Mouse (Mus musculus): Measurements from ENCODE around the gene 2310057J18Rik. TPM values are rescaled to one million over a fixed set of nuclear protein-coding genes. Genes with fewer than 3 reads are reported as not detected.
"Not testable (repeated sequence)": the region's sequence is repeated elsewhere in the genome, so short reads cannot be mapped to it uniquely, and the experiment has no call there.

2310057J18Rik gene
- not detected in 2 replicates for polyA plus RNA-seq (2015; fragmentation: Nextera tagmentation; extraction: Ambion mirVana)

DNA sequence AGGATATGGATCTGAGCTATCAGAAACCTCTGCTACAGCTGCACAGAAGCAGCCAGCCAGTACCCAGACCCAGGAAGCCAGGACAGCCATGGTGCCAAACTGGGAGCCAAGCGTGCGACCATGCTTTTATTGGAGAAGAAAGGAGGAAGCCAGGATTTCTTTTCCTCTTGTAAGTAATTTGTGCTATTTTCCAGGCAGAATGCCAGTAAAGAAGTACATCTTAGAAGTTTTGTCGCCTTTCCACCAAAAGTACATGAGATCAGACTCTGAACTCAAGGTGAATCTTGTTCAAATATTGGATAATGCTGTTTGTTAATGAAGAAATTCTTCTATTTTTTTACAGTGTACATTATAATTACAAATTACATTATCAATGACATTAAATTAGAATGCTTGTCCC, at the start of gene 2310057J18Rik:
TSS of gene 2310057J18Rik (minus strand) at position 101 of the 400 bp plus-strand sequence.
- no peaks in the 10 kb centered on the region for H3K4me1 ChIP-seq (replicated peaks)
- ATAC-seq (ENCODE audit: low read depth), result no peak
- no peak within 1 kb of the TSS for H3K9ac ChIP-seq
- no peak for DNase-seq
- H3K36me3 ChIP-seq, result no peaks in the 10 kb centered on the region
- H3K27ac ChIP-seq, result no peak within 1 kb of the TSS
- no peak within 1 kb of the TSS for H3K4me2 ChIP-seq
- H3K9me3 ChIP-seq (replicated peaks), result no peaks in the 10 kb centered on the region
- H3K4me3 ChIP-seq (replicated peaks), result no peak within 1 kb of the TSS
- 69% methylated on average over 3 of the region's 3 CpGs for WGBS (ENCODE audit: insufficient replicate concordance)
- H3K27me3 ChIP-seq, result no peaks in the 10 kb centered on the region

DNA sequence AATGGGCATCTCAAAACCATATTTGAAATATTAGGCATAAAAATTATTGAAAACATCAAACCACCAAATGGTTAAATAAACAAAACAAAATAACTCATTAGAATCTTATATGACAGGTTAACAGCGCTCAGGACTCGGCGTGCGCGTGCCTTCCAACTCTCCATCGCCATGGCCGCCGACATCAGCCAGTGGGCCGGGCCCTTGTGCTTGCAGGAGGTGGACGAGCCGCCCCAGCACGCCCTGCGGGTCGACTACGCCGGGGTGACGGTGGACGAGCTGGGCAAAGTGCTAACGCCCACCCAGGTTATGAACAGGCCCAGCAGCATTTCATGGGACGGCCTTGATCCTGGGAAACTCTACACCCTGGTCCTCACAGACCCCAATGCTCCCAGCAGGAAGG, 43.9 kb upstream of the 2310057J18Rik start:
- not testable (repeated sequence) for DNase-seq; H3K4me2 ChIP-seq; H3K27ac ChIP-seq; H3K4me1 ChIP-seq (replicated peaks); H3K27me3 ChIP-seq; H3K9ac ChIP-seq; H3K9me3 ChIP-seq (replicated peaks); H3K4me3 ChIP-seq (replicated peaks); H3K36me3 ChIP-seq
- WGBS (ENCODE audit: insufficient replicate concordance), result 71% methylated on average over 11 of the region's 20 CpGs
- 0 out of 2 replicates have a peak, but pooled peaks have one; percentile 36 for ATAC-seq (ENCODE audit: low read depth)

GRCm38 (mm10) chr10:29019496-29020270, 33.6 kb upstream of the 2310057J18Rik start:
- Histone ChIP-seq H3K4me2 (no peak overlapping the region), H3K27me3 (no peaks in the 10 kb centered on the region), H3K9me3 (replicated peaks) (no peaks in the 10 kb centered on the region), H3K4me3 (replicated peaks) (no peak overlapping the region), H3K9ac (no peak overlapping the region), H3K36me3 (no peaks in the 10 kb centered on the region), H3K27ac (no peak overlapping the region), H3K4me1 (replicated peaks) (no peaks in the 10 kb centered on the region)
- 59% methylated on average over 7 of the region's 7 CpGs for WGBS (ENCODE audit: insufficient replicate concordance)
- no peak for ATAC-seq (ENCODE audit: low read depth)
- DNase-seq, result no peak

- DNase-seq, result no peak
Observed at GRCm38 (mm10) chr10:28997776-28998175, 11.7 kb upstream of the 2310057J18Rik start.

DNA sequence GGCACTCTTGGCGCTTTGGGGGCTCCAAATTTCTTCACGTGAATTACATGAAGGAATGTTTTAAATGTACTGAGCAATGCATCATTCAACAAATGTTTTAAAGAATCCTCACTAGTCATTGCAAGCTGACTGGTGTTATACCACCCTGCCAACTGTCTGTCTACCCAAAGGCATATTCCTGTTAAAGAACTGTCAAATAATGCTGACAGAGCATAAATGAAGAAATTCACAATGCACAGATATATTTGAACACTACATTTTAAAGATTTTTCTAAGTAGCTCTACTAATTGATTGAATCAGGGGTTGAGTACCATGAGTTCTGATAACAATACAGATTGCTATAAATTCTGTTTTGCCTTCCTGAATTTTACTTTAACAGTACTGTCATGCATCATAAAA, 2.9 kb upstream of the 2310057J18Rik start:
- Histone ChIP-seq H3K36me3 (no peaks in the 10 kb centered on the region), H3K4me3 (replicated peaks) (no peak overlapping the region), H3K27ac (no peak overlapping the region), H3K27me3 (no peaks in the 10 kb centered on the region), H3K9me3 (replicated peaks) (no peaks in the 10 kb centered on the region), H3K4me2 (no peak overlapping the region), H3K4me1 (replicated peaks) (no peaks in the 10 kb centered on the region), H3K9ac (no peak overlapping the region)
- DNase-seq (no peak), ATAC-seq (ENCODE audit: low read depth) (no peak)
- WGBS (ENCODE audit: insufficient replicate concordance), result 47% methylated on average over 2 of the region's 2 CpGs

More at GRCm38 (mm10) chr10:28997776-28998175, 11.7 kb upstream of the 2310057J18Rik start:
- no peak for ATAC-seq (ENCODE audit: low read depth)
- Histone ChIP-seq H3K4me2 (no peak overlapping the region), H3K4me1 (replicated peaks) (no peaks in the 10 kb centered on the region), H3K9me3 (replicated peaks) (no peaks in the 10 kb centered on the region), H3K36me3 (no peaks in the 10 kb centered on the region), H3K27me3 (no peaks in the 10 kb centered on the region), H3K4me3 (replicated peaks) (no peak overlapping the region), H3K9ac (no peak overlapping the region), H3K27ac (no peak overlapping the region)

GRCm38 (mm10) chr10:28968189-28968588, 17.9 kb downstream of the 2310057J18Rik start:
- no peak for ATAC-seq (ENCODE audit: low read depth)
- no peak overlapping the region for H3K4me3 ChIP-seq (replicated peaks)
- no peak overlapping the region for H3K27ac ChIP-seq
- no peak overlapping the region for H3K4me2 ChIP-seq
- no peaks in the 10 kb centered on the region for H3K36me3 ChIP-seq
- H3K4me1 ChIP-seq (replicated peaks), result no peaks in the 10 kb centered on the region
- no peak overlapping the region for H3K9ac ChIP-seq
- DNase-seq, result no peak
- WGBS (ENCODE audit: insufficient replicate concordance), result 58% methylated on average over 1 of the region's 1 CpGs
- H3K27me3 ChIP-seq, result no peaks in the 10 kb centered on the region
- no peaks in the 10 kb centered on the region for H3K9me3 ChIP-seq (replicated peaks)

DNA sequence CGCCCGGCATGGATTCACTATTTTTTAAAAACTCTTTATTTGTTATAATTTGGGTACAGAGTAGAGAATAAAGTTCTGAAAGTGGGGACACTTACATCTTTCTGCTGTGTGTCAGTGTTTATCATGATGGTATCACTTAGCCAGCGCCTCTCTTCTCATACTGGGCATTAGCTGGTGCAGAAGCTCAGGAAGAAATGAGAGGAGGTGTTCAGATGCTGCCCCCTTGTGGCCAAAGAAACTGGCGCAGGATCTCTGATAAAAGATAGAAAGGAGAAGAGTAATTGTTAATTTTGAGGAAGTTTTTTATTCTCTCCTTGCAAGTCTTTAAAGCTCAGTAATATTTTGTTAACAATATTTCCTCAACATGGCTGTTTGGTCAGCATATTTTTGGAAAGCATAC, 31.0 kb downstream of the 2310057J18Rik start:
- Histone ChIP-seq H3K27me3 (no peaks in the 10 kb centered on the region), H3K27ac (no peak overlapping the region), H3K4me1 (replicated peaks) (no peaks in the 10 kb centered on the region), H3K4me2 (no peak overlapping the region), H3K9me3 (replicated peaks) (no peaks in the 10 kb centered on the region), H3K9ac (no peak overlapping the region), H3K4me3 (replicated peaks) (no peak overlapping the region), H3K36me3 (no peaks in the 10 kb centered on the region)
- DNase-seq, result peak; percentile 1
- no peak for ATAC-seq (ENCODE audit: low read depth)
- 38% methylated on average over 4 of the region's 4 CpGs for WGBS (ENCODE audit: insufficient replicate concordance)

- Histone ChIP-seq H3K4me1 (replicated peaks) (no peaks in the 10 kb centered on the region), H3K36me3 (no peaks in the 10 kb centered on the region), H3K9ac (no peak overlapping the region), H3K4me3 (replicated peaks) (no peak overlapping the region), H3K27ac (no peak overlapping the region), H3K9me3 (replicated peaks) (no peaks in the 10 kb centered on the region), H3K4me2 (no peak overlapping the region), H3K27me3 (no peaks in the 10 kb centered on the region)
- WGBS (ENCODE audit: insufficient replicate concordance), result 45% methylated on average over 4 of the region's 4 CpGs
- DNase-seq (no peak), ATAC-seq (ENCODE audit: low read depth) (no peak)
Observed at GRCm38 (mm10) chr10:28954515-28954914, 31.6 kb downstream of the 2310057J18Rik start.

Other genes with a start within 250 kb of the 2310057J18Rik start
- gene Soga3, start 157.5 kb upstream of the 2310057J18Rik start, polyA plus RNA-seq (2015; fragmentation: Nextera tagmentation; extraction: Ambion mirVana), result 0.06 and 0.13 TPM in 2 replicates
- gene Gm49353, start 212.7 kb upstream of the 2310057J18Rik start, polyA plus RNA-seq (2015; fragmentation: Nextera tagmentation; extraction: Ambion mirVana), result not detected in 2 replicates
- gene 9330159F19Rik, start 225.3 kb upstream of the 2310057J18Rik start, polyA plus RNA-seq (2015; fragmentation: Nextera tagmentation; extraction: Ambion mirVana), result 0.03 TPM in 2 replicates